Mouse (Mus musculus): Measurements from ENCODE around the gene Ndufa4l2.

Gene Ndufa4l2

DNA sequence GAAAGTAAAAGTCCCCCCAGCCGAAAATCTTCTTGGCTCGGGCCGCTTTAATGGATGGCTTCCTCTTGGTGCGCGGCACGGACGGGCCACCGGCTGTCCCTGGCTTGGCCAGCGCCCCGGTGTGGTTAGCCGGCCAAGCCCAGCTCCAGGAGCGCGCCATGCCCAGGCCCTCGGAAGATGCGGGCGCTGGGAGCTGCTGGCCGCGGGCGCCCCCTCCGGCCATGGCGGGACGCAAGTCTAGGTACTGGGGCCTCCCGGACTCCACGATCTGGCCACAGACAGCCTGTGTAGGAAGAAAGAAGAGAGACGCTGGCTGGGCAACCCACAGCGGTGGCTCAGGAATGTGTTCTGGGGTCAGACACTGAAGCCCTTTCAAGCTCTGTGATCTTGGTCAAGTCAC is 11.9 kb downstream of the Ndufa4l2 start:
- DNase-seq (ENCODE audit: low spot score) = no peak

DNA sequence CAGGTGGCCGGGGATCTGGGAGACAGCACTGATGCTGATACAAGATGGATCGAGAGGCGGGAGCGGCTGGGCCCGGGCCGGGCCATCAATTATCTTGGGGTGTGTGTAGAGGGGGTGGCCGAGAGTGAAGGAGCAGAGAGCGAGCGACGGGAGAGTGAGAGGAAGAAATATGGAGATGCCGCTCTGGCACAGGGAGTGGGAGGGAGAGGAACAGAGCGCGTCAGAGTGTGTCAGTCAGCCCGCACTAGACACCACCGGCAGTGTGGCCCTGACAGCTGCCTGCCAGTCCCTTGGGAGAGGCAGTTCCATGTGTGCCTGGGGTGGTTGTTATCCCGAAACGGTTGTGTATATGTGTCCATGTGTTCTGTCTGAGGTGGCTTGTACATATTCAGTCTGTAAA is 12.7 kb downstream of the Ndufa4l2 start:
- no peak for DNase-seq (ENCODE audit: low spot score)

DNA sequence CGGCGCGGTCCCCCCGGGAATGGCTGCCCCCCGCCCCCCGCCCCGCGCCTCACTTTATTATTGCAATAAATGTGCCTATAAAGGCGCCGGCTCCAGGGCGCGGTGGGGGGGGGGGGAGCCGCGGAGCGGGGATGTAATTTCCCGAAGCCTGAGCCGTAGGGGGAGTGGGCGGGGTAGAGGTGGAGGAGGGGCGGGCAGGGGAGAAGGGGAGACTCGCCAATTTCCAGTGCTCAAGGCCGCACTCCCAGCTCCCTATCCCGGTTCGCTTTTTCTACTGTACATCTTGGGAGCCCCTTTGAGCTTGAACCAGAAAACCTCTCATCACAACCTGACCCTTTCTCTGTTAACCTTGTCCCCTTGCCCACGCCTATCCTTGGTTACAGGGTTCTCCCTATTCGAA is 16.2 kb downstream of the Ndufa4l2 start:
- no peak for DNase-seq (ENCODE audit: low spot score)

DNA sequence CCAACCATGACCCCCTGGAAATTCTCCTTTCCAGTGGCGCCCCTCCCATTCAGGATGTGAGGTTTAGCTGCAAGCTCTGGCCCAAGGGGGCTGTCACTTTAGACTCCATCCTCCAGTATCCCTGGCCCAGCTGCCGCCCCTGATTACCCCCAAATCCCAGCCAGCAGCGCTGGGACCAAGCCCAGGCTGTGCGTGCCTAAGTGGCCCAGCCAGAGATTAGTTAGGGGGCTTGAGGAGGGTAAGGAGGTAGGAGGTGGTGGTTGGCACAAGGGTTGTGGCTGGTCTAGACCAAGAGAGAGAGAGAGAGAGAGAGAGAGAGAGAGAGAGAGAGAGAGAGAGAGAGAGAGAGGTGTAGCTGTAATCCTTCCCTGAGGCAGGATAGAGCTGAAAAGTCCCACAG is 16.8 kb downstream of the Ndufa4l2 start:
- no peak for DNase-seq (ENCODE audit: low spot score)

DNA sequence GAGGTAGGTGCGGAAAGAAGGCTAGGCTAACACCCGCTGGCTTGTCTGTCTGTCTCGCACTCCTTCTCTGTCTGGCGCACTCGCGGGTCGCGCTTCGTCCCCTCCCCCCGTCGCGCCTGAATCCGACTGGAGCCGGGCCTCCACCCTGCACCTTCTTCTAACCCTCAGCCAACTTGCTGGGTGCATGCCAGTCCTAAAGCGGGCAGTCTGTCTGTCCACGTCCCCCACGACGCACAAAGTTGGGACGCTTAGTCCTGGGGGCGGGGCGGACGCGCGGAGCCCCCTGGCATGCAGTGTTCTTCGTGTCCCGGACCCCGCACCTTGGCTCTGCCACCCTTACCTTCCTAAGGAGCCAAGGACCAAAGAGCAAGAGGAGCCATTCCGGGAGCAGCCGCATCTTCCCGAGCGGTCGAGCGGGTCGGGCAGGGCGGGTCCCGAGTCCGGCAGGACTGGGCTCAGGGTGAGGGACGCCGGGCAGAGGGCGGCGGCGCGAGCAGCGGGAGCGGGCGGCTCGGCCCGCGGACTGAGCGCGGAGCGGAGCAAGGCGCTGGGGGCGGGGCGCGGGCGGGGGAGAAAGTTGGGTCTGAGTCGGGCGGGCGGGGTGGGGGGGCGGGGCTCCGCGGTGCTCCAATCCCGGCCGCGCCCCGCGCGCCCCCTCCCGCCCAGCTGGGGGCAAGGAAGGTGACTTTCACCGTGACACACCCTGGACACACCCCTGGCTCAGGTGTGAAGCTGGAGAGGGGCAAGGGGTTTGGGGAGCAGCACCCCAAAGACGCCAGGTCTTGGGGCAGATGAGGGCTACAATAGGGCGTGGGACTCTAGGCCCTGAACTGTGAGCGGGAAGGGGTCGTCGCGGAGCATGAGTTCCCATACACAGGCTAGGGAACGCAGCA is 19.5 kb downstream of the Ndufa4l2 start, which contains the start of gene Nxph4:
Gene Nxph4, minus strand, starts transcription at position 524 of the 893 bp plus-strand sequence.
- DNase-seq (ENCODE audit: low spot score) = no peak

DNA sequence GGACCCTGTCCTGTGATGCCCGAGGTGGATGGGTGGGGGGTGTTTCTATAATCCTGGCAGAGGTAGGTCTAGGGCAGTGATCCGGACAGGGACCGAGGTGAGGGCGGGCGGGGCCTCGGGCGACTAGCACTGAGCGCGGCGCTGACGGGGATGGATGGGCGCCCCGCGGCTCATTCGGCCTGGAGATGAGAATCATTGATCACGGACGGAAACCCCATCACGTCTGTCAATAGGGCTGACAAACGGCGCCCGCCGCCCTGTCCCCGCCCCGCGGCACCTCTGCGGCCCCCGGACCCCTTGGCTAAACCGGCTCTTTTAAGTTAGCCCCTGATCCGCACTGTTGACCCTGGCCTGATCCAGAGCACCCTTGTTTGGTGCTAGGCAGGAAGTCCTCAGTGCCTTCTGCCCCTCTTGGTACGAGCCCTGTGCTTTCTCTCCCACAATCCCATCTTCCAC is 20.2 kb downstream of the Ndufa4l2 start:
- no peak for DNase-seq (ENCODE audit: low spot score)

DNA sequence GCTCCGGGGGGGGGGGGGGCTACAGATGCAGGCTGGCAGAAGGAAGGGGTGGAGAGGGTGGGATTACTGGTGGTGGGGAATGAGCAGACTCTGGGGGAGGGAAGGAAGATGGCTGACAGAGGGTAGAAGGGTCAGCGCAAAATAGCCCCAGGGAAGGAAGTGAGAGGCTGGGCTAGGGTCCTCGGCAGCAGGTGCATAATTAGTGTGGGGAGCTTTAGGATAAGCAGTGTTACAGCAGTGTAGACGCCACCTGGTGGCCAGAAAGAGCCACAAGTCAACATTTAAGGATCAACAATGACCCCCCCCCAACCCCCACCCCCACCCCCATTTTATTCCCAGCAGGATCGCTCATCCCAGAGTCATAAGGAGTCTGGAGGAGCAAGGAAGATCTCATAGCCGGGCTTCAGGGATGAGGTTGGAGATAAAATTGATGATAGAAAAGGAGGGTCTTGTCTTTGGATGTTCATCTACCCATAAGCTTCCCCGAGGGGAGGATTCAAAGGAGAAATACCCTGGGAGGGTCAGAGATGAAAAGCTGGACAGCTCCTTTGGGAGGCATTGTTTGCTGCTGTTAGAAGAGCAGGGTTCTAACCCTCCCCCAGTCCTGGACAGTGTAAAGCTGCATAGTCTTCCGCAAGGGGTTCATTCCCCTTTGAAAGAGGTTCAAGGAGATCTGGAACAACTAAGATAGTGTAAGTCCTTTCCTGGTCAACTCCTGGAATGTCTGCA is 22.0 kb downstream of the Ndufa4l2 start:
- no peak for DNase-seq (ENCODE audit: low spot score)

DNA sequence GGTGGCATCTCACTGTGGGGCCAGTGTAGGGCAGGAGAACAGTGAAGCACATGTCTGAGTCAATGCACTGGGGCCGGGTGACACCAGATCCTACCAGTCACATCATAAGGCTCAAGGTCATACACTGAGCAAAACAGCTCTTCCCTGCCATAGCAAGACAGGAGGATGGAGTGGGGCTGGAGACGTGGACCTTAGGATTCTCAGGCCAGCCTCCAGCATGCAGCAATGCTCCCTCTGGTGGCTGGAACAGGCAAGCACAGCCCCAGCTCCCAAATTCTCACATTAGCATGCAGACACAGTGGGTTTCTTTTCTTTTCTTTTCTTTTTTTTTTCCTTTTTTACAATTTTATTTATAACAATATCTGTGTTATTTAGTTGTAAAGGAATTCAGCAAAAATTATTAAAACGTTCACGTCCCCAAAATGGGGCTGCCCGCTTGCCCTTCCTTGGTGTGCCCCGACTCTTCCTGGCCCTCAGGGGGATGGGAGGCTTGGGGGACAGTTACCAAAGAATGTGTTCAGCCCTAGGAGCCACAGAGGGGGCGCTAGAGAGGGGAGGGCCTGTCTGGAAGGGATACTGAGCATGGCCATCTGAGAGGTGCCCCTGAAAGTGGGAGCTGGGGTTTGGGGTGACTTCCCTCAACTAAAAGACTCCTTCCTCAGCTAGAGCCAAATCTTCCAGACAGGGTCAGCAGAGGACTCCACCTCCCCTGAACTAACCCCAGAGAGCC is 23.3 kb downstream of the Ndufa4l2 start:
- peak; percentile 85 for DNase-seq (ENCODE audit: low spot score)

DNA sequence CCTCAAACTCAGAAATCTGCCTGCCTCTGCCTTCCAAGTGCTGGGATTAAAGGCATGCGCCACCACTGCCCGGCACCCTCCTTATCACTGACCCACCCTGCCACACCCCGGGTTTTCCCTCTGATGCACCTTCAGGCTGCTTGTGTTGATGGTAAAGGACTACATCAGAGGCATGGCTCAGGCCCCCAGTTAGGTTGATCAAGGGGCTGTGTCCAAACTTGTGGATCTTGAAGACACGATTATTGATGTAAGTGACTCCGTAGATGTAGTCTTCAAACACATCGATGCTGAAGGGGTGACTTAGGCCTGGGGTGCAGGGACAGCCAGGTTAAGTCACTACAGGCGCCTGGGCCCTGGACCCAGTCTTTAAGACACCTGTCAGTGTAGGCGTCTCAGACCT is 26.7 kb downstream of the Ndufa4l2 start:
- no peak for DNase-seq (ENCODE audit: low spot score)

DNA sequence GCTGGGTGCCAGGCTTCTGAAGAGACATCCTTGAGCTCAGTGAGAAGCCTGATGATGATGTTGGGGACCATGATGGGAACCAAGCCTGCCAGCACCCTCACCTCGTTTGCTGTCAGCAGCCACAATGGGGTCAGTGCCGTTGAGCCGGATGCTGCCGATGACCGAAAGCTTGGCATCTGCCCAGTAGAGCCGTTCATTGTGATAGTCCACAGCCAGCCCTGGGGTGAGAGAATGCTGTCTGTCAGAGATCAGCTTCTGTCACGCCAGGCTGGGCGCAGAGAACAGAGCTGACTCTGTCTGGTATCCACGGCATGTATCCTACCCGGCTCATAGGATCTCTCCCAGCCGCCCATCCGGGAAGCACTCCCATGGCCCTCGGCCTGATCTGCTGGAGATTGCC is 27.3 kb downstream of the Ndufa4l2 start:
- DNase-seq (ENCODE audit: low spot score) = peak; percentile 32

DNA sequence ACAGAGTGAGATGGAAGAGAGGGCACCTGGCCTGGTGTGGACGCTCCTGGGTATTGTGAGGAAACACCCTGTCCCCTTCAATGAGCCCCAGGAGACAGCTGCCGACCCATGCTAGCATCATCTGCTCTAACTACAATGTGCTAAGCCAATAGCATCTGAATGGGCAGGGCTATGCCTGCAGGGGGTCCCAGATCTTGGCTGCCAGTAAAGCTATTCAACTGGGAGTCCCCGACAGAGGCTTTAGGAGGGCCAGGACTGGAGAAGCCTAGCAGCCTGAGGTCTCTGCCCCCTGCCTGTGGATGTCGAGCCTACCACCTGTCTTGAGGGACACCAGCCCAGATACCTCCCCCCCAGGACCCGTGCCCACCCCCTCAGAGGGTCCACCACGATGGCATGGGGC is 28.0 kb downstream of the Ndufa4l2 start:
- DNase-seq (ENCODE audit: low spot score) = no peak

DNA sequence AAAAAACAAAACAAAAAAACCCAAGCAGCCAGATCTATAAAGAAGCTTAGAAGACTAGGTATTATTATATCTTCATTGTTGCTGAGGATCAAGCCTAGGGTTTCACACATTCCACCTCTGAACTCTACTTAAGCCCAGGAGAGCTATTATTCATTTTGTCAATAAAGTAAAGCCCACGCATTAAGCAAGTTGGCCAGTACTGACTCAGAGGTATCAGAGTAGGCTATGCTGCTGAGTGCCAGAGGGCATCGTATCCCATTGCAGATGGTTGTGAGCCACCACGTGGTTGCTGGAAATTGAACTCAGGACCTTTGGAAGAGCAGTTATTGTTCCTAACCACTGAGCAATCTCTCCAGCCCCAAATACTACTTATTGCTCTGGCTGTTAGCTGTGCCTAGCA is 29.1 kb downstream of the Ndufa4l2 start:
- no peak for DNase-seq (ENCODE audit: low spot score)

DNA sequence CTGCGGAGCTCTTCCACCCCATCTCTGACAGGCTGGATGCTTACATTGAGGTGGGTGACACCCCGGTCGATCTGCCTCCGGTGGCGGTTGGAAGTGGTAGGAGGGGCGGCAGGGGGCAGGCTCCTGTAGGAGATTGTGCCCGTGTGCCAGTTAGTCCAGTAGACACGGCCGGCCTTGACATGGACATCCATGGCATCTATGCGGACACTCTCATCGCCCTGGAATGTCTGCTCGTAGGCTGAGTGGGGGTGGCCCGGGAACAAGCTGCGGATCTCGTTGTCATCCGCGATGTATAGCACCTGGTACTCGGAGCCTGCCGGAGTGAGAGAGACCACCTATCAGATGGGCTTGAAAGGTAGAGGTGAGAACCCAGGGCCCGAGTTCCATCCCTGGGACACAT is 29.6 kb downstream of the Ndufa4l2 start:
- no peak for DNase-seq (ENCODE audit: low spot score)

DNA sequence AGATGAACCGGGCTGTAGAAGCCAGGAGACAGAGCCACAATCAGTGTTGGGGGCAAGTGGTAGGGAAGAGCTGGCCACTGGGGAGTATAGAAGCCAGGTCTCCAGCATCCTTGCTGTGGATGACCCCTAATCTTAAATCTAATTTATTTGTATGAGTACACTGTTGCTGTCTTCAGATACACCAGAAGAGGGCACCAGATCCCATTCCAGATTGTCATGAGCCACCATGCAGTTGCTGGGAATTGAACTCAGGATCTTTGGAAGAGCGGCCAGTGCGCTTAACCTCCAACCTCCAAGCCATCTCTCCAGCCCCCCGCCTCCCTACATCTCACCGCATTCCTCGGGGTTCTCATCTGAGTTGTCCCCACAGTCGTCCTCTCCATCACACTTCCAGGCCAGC is 31.7 kb downstream of the Ndufa4l2 start:
- no peak for DNase-seq (ENCODE audit: low spot score)

DNA sequence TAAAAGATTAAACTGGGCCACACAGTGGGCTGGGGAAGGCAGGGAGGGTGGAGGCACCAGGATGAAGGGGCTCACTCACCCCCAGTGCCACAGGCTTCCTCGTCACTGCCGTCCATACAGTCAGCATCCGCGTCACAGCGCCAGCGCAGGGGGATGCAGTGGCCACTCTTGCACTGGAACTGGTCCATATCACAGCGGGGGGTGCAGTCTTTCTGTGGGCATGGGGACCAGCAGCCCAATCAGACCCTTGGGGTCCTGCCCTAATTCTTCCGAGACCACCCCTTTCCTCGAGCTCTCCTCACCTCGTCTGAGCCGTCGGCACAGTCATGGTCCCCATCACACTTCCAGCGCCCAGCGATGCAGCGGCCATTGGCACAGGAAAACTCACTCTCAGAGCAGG is 33.5 kb downstream of the Ndufa4l2 start:
- DNase-seq (ENCODE audit: low spot score) = no peak

DNA sequence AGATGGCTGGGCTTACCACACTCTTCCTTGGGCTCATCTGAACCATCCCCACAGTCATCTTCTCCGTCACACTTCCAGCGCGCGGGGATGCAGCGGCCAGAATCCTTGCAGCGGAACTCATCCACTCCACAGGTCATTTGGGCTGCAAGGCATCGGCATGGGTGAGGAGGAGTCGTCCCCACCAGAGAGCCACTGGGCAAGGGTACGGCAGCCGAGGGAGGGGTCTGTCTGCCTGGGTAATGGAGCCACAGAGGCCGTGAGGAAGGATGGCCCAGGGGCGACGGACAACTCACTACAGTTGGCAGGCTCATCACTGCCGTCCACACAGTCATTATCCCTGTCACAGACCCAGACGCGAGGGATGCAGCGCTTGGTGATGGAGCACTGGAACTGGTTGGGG is 35.1 kb downstream of the Ndufa4l2 start:
- DNase-seq (ENCODE audit: low spot score) = no peak

DNA sequence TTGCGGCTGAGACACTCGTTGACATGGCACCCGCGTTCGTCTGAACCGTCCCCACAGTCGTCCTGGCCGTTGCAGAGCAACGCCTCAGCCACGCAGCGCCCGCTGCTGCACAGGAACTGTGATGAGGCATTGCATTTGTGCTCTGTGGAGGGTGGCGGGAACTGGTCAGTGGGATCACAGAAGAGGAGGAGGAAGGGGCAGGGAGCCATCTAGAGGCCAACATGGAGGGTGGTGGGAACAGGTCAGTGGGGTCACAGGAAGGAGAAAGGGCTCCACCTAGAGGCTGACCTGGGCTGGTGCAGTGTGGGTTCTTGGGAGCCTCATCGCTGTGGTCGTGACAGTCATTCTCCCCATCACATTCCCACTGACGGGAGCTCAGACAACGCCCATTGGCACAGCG is 40.9 kb downstream of the Ndufa4l2 start:
- no peak for DNase-seq (ENCODE audit: low spot score)

DNA sequence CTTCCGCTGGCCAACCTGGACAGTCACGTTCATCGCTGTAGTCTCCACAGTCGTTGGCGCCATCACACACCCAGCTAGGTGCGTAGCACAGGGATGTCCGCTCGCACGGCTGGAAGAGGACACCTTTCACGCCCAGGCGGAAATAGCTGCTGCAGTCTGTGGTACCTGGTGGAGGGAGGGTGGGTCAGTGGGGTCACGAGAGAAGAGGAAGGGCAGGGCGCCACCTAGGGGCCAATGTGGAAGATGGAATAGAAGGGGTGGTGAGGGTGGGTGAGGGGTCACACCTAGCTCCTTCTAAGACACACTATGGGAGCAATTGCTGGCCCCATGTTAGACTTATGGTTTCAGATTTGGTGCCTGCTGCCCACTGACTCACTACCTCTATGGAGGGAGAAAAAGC is 42.6 kb downstream of the Ndufa4l2 start:
- no peak for DNase-seq (ENCODE audit: low spot score)

DNA sequence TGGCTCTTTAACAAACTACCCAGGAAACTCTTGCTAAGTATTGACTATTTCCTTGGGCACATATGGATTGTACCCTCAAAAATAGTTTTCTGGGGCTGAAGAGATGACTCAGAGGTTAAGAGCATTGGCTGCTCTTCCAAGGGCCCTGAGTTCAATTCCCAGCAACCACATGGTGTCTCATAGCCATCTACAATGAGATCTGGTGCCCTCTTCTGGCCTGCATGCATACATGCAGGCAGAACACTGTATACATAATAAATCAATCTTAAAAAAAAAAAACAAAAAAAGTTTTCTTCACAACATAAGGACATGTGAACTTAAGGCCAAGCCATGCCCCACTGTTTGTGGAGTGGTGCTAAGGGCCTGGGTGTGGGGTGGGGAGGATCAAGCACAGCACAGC is 46.4 kb downstream of the Ndufa4l2 start:
- DNase-seq (ENCODE audit: low spot score) = no peak

DNA sequence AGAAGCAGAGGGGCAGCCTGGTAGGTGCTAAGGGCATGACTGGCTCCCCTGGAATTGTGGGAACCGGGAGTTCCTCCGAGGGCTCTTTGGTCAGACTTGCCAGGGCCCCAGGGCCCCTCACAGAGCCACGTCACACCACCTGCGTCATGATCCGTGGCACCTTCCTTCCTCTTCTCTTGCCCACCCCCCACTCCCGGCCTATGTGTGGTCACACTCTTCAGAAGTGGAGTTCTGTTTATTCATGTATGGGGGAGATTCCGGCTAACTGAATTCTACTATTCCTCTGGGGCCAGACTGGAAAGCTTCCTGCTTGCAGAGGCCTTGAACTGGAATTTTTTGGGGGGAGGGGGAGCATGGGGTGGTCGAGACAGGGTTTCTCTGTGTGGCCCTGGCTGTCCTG is 49.1 kb downstream of the Ndufa4l2 start:
- no peak for DNase-seq (ENCODE audit: low spot score)

DNA sequence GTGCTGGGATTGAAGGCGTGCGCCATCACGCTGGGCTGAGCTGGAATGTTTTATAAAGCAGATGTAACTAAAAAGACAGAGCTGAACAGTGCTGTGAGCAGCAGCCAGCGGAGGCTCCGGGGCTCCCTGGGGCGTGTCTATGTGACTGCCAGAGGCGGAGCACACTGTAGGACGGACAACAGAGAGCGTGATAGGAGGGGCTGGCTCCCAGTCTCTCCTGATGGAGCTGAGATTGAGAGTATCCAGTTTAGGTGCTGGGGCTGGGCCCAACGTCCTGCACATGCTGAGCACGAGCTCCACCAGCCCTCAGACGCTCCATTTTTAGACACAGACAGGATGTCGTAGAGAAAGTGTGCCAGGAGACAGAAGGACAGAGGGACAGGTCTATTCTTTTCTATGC is 49.5 kb downstream of the Ndufa4l2 start:
- DNase-seq (ENCODE audit: low spot score) = no peak

All from layer of hippocampus, adult 9-10 months (tissue).